Mouse (Mus musculus) urinary bladder, postnatal 4 days (tissue): ENCODE measurements around the gene Nxnl1.
A peak's percentile ranks its signal among the peaks of the same experiment; 100 is the strongest.

Experiments used
- DNase-seq, 2 experiments: peaks; one replicate each; pipeline ENCODE4 v3.0.0; 2021 to 2022; ENCODE audit warnings: low spot score in 2 of 2

Gene Nxnl1

DNA sequence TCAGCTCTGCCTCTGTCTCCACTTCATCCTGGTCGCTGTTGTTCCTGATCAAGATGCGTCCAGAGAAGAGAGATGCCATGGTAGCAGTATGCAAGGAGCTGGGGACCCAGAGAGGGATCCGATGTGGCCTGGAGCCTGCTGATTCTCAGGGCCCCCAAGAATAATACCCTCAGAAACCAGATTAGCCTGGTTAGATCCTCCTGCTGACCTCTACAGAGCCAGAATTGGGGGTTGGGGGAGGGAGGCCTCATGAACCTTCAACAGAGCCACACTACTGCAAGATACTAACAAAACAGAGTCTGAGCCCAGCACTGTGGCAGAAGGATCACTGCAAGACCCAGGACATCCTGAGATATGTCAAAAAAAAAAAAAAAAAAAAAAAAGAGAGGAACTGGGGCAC, at the start of gene Nxnl1:
Gene Nxnl1, minus strand, starts transcription at position 101 of the 400 bp plus-strand sequence.
- DNase-seq, result no peak

DNA sequence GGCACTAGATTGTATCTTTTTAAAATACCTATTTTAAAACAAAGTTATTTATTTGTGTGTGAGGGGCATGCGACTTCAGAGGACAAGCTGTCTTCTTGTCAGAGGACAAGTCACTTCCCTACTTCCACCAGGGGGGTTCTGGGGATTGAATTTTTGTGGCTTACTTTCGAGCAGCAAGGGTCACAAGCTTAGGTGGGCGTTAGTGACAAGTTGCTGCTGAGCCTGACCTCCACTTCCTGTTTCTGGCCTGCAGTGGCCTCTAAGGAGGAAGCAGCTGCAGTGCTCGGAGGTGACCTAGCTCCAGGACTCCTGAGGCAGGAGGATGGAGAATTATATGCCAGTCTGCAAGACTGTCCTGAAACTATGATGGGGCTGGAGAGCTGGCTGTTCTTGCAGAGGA, 47.0 kb upstream of the Nxnl1 start:
- DNase-seq, result no peak

DNA sequence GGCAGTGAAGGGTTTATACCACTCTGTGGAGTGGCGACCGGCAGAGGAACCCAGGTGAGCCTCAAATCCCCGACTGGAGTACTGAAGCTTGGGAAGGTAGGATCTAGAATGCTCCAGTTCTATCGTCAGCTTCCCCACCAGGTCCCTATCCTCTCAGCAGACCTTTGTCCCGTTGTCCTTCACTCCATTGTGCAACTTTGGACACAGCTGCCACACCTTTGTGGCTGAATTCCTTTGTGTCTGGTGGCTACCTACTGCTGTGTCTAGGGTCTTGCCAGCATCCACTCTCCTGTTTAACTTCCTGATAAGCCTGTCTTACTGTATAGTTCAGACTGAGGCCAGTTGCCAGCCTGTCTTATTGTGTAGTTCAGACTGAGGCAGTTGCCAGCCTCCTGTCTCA, 45.7 kb upstream of the Nxnl1 start:
- no peak for DNase-seq

DNA sequence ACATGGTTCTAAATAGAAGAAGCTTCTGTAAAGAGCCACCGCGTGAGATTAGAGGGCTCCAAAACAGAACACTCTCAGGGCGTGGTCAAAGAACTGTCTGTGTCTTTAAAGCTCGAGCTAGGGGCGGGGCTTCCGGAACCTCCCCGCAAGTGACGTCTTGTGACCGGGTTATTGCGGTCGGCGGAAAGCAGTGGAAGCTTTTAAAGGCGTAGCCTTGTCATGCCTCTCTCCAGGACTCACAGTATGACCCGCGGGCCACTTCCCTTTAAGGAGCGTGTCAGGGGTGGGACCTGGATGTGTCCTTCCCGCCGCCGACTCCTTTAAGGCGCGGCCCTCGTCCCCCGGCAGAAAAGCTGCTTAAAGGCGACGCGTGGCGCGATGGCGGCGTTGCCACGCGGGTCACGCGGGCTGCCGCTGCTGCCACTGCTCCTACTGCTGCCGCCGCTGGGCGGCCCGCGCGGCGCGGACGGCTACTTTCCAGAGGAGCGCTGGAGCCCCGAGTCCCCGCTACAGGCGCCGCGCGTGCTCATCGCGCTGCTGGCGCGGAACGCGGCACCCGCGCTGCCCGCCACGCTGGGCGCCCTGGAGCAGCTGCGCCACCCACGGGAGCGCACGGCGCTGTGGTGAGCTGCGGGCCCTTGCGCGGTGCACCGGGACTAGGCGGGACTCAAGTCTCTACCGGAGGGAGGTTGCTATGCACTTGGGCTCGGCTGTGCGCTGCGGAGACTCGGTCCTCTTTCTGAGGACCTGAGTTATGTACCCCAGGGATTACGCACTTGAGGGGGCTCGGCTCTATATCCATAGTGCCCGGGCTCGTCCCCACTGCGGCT, 44.6 kb upstream of the Nxnl1 start, which contains the start of gene Colgalt1:
Gene Colgalt1, plus strand, starts transcription at position 177 of the 830 bp plus-strand sequence.
- peak; percentile 95 to 96 for DNase-seq

DNA sequence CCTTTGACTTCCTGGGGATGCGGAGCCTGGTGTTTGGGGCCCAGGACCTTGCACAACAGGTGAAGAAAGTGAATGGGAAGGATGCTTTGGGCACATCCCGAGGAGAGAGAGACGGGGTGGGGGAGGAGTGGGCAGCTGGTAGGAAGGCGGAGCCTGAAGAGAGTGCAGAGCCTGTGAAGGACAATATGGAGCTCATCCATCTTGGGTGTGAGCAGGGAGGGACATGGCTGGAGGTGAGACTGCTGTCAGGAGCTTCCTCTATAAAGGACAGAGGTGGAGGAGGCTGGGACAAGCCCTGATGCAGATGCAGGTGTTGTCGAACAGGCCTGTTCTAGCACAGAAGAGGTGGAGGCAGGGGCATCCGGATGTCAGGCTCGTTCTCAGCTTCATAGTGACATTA, 37.6 kb upstream of the Nxnl1 start:
- DNase-seq, result no peak

DNA sequence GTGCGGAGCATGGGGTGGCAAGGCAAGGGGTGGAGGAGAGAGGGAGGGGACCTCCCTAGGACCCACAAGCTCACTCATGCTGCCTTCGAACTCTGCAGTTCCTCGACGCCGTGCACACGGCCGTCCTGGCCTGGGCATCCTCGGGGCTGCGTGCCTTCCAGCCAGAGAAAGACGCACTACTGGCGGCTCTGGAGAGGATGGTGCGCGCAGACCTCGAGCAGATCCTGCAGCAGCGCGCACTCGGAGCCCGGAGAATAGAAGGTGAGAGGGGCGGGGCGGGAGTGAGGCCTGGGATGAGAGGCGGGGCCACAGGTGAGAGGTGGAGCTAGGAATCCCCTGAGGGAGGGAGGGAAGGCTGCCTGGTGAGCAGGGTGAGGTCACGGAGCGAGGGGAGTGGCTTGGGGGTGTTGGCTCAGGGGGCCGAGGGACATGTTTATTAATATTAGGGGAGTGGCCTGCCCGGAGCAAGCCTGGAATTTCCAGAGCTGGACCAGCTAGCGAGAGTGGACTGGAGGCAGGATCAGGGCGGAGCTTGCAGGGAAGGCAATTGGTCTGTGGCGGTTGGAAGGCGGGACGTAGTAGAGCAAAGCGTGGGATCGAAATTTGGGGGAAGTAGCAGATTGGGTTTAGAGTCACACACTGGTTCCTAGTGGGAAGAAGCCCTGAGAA, 36.4 kb upstream of the Nxnl1 start:
- DNase-seq, result peak; percentile 76 to 82

DNA sequence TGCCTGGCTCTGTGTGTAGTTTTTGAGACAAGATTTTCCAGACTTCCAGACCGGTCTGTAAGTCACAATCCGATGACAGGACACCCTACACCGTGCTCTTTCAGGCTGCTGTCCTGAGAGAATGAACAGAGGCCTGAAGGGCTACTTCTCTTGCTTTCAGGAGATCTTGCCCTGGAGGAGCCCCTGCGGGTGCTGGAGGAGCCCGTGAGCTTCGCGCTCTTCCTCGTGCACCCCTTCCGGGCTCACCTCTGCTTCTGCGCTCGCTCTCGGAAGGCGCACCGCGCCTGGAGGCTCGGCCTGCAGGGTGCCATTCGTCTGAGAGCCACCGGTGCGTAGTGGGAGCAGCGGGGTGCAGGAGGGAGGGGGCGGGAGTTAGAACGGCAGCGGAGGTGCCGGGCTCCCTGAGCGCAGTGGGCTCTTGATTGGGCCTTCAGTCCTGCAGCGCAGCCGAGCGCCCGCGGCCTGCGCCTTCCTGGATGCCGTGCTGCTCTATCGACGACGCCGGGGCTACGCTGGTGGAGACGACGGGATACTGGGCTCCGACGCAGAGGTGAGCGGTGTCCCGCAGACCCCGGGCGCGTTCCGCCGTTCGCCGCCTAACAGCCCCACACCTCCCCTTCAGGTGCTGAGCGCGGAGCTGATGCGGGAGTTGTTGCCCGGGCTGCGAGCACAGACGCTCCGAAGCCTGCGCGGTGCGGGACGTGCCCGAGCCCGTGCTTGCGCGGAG, 35.7 kb upstream of the Nxnl1 start:
- no peak for DNase-seq

DNA sequence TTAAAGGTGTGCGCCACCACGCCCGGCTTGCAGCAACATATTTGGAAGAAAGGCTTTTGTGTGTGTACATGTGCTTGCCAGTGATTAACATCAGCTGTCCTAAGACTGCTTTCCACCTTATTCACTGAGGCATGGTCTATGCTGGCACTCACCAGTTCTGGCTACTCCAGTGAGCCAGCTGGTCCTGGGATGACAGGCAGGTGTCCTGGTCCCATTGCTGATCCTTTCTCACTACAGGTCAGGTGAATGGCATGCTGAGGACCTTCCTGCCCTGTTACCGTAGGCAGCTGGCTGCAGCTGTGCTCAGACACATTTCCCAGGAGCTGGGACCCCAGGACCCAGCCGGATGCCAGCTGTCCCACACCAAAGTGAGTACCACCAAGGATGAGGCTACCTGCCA, 32.4 kb upstream of the Nxnl1 start:
- DNase-seq, result no peak

DNA sequence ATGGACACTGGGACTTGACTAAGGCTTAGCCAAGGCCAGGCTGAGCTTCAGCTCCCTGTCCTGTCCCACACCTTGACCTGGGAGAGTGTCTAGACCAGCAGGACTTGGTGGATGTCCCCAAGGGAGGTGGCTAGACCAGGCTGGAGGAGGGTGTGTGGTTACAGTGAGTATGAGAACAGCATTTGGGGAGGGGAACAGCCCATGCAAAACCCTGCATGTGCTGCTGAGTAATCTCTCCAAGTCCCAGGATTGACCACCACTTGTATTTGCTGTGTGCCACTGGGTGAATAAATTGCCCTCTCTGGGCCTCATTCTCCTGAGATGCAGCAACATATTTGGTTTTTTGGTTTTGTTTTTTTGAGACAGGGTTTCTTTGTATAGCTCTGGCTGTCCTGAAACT, 32.0 kb upstream of the Nxnl1 start:
- DNase-seq, result no peak

DNA sequence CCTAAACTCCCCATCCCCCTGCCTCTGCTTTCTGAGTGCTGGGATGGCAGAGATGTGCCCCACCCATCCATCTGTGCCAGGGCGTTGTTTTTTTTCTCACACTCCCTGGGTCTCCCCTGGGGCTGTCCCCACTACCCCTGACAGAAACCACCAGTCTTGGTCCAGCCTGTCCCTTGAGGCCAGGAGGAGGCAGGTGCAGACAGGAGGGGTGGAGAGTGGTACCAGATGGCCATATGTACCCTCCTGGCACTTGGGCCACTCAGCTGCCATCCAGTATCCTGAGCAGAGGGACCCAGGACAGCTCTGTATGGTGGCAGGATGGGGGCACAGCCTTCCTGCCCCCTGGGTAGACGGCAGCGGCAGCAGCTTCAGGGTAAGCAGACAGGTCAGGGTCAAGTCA, 31.1 kb upstream of the Nxnl1 start, which contains the start of gene Fam129c:
Gene Fam129c, plus strand, starts transcription at position 198 of the 400 bp plus-strand sequence.
- no peak for DNase-seq

DNA sequence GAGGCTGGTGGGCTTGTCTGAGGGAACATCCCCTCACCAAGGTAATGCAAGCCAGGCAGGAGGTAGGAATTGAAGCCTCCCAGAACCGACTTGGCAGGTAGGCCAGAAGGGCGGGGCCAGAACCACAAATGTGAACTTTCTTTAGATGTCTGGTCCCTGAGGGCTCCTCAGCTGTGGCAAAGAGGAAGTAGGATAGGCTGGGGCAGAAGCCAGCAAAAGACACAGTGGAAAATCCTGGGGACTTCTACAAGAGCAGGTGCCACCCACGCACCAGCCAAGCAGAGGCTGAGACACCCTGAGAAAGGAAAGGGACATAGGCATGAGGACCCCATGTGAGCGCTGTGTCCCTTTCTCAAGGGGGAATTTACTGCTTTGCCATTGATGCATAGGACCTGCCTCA, 30.4 kb upstream of the Nxnl1 start:
- no peak for DNase-seq

DNA sequence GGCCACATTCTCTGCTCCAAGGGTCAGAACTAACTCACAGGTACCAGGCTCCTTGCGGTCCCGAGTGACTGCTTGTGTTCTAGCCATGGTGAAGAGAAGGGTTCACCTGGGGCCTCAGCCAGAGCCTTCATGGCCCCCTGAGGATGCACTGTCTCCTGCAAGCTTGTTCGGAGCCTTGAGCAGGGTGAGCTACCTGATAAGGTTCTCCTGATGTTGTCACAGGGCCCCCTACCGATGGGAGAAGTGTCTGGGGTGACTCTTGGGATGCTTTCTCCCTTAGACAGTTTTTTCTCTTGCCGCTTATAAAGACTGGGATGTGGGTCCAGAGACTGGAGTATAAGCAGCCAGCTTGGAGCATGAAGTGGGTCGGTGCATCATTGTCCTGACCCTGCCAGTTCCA, 30.0 kb upstream of the Nxnl1 start:
- DNase-seq, result no peak

DNA sequence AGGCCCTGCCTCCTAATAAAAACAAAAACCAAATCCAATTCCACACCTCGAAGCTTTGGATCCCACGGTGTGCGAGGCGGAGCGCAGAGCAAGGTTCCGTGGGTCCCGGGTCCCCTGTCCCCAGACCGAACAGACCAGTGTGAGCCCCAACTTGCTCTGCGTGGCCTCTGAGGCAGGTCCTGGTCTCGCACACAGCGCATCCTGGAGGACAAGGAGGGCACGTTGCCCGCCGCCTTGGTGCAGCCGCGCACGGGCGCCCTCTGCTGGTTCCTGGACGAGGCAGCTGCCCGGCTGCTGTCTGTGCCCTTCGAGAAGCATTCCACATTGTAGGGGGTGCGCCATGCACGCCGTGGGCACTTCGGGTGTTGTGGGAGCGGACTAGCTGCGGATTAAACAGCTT, 29.5 kb upstream of the Nxnl1 start:
- peak; percentile 80 to 89 for DNase-seq

DNA sequence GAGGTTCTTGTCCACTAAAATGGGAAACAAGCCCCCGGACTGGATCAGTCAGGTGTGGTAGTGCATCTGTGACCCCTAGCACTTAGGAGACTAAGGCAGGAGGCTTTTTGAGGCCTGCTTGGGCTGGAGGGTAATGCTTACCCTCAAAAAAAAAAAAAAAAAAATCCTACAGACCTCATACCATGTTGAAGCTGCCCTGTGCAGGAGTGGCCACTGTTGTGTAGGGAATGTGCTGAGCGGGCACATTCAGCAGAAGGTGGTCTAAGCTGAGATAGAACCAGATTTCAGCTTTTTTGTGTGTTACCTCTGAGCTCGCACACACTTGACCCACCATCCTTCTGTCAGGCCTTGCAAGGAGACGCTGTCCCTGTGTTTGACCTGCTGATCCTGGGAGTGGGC, 27.9 kb upstream of the Nxnl1 start:
- DNase-seq, result no peak

DNA sequence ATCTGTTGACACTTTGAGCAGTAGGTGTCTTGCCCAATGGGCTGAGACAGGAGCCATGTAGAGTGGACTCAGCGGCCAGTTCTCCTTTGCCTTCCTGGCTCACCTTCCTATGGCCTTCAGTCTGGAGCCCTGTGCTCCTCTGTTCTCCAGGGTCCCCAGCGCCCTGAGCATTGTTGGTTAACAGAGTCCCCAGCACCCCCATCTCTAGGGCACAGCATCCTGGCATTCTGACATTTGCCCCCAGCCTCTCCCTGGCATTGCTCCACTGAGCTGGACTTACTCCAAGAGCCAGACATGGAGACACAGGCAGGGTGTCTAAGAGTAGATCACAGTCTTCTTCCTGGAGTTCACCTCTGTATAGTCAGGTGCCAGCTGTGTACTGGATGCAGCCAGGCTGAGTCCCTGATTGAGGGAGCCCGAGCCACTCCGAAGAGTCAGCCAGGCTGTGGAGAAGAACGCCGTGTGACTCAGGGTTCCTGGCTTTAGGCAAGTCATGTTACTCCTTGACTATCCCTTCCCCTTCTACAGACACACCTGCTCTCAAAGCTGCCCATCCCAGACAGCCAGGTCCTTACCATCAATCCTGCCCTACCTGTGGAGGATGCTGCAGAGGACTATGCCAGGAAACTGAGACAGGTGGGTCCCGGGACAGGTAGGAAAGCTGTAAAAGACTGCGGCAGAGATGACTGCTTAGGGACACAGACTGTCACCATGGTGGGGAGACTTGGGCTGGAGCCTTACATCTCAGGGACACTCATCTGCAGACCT, 27.3 kb upstream of the Nxnl1 start:
- DNase-seq, result no peak

DNA sequence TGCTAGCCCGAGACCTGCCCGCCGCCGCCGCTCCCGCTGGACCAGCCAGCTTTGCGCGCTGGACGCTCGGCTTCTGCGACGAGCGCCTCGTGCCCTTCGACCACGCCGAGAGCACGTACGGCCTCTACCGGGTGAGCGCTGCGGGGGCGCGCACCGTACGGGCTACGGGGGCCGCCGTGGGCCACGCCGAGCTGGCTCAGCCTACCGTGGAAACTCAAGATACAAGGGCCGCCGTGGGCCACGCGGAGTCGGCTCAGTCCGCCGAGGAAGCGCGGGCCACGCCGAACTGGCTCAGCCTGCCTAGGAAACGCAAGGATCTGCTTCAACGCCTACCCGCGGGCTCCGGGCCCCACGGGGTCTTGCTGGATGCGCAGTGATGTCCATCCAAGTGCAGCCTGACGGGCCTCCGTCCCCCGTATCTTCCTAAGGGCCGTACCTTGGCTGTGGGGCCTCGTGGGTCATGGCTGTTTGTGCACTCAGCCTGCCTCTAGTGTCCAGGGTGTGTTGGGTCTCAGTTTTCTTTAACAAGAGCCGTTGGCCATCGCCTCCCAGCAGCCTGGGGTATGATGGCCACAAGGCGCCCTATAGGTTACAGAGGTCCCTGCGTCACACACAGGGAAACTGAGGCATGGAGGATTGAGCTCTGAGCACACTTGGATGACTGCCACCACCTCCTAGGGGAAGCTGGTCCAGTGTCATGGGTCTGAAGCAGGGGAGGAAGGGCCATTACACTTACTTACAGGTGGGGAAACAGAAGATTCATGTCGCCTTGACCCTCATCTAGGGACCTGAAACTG, 26.2 kb upstream of the Nxnl1 start:
- peak in 1 of 2 experiments; percentile 74 for DNase-seq

DNA sequence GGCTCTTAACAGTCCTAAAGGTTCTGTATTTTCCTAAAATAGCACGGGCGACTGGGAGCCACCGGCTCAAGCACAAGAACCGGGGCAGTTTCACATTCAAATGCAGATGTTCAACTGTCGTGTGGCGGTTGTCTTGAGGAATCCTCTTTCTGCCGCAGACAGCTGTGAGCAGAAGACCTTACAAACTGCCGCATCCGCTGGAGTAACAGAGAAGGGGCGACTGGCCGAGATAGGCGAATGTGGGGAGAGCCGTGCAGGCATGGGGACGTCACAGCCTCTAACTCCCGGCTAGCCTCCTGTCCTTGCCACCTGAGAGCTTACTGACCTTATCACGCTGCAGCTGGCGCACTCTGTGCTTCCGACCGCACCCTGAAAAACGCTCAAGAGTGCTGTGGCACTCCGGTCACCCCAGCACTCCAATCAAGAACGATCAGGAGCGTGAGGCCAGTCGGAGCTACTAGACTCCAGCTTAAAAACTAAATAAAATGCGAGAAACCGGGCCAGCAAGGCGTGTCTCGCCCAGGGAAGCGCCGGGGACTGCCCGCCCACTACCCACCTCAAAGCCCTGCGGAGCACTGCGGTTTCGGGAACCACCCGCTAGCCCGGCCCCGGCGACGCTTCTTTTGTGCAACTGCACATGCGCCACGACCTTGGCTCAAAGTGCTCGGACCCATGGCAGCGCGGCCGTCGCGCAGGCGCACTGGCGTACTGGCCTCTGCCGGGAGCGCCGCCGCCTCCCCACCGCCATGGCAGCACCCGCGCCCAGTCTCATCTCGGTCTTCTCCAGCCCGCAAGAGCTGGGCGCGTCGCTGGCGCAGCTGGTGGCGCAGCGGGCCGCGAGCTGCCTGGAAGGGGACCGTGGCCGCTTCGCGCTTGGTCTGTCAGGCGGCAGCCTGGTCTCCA, 25.3 kb upstream of the Nxnl1 start, which contains the start of gene Pgls:
Gene Pgls, plus strand, starts transcription at position 706 of the 903 bp plus-strand sequence.
- peak; percentile 94 for DNase-seq

DNA sequence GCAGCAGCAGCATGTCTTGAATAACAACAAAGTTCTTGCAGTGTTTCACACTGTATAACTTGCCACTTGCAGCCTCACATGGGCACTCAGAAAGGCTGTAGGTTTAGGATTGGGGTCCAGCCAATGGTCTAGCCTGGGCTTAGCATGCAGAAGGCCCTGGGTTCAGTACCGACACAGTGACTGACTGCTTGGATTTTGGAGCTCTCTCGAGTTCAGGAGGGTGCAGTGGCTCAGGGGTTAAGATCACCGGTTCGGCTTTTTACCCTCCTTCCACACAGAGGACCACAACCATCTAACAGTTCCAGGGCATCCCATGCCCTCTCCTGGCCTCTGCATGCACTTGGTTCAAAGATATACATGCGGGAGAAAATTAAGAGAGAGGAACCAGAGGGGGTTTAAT, 24.6 kb upstream of the Nxnl1 start:
- DNase-seq, result no peak

DNA sequence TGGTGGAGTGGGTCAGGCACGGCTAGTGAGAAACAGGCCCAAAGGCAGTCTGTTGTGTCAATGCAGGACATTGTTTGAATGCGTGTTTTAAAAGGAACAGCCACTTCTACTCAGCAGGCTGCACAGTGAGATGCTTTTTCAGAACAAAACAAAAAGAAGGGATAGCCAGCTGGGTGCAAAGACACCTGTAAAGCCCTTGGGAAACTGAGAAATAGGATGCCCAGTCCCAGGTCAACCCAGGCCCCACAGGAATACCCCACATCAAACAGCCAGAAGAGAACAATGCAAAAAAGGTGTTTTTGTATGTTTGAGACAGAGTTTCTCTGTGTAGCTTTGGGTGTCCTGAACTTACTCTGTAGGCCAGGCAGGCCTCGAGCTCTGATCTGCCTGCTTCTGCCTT, 22.4 kb upstream of the Nxnl1 start:
- no peak for DNase-seq

DNA sequence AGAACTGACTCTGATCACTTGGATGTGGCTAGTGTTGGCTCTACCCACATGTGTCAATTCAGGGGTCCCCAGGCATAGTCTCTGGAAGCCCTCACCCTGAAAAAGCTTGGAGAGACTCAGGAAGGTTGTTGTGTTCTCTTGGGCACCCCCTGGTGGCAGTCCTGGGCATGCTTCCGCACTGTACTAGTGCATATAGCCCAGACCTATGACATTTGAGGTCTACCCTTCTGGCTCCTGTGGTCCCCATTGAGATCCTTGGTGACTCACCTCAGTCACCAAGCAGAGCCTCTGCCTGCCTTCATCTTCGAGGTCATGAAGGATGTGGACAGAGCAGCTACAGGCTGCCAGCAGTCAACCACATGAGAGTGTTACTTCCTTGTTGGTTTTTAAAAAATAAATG, 20.5 kb upstream of the Nxnl1 start:
- no peak for DNase-seq
